Mouse (Mus musculus) heart, postnatal 10 days (tissue): Measurements from ENCODE around the gene Tpx2. TPM values are rescaled to one million over a fixed set of nuclear protein-coding genes. Genes with fewer than 3 reads are reported as not detected.

ENCODE experiments used
- DNase-seq, 2 experiments: peaks; one replicate each; pipeline ENCODE4 v3.0.0; 2021
- intact Hi-C: fragments of 180-260 bp; cut with DNase I; formaldehyde crosslinking; loops from one replicate; pipeline ENCODE4 v1.15.1; 2025
- total RNA-seq, 2 experiments: library from RNA; stranded (reverse); gene quantifications; 2 replicates each; pipeline ENCODE4 v1.2.3; 2021

Tpx2 gene
- total RNA-seq, 2 experiments from 2014 or later = 16.0 to 17.8 TPM

GRCm38 (mm10) chr2:152911031-152911430 is 63.3 kb downstream of the Tpx2 start, which contains the start of gene Mylk2:
TSS of gene Mylk2 (plus strand) at chr2:152911352.
- intact Hi-C loops = no loop called here
- DNase-seq = no peak

- intact Hi-C loops = no loop called here
- no peak for DNase-seq
Observed at GRCm38 (mm10) chr2:152911432-152911831, 63.7 kb downstream of the Tpx2 start.

GRCm38 (mm10) chr2:152913471-152913870 is 65.7 kb downstream of the Tpx2 start:
- intact Hi-C loops = no loop called here
- no peak for DNase-seq

GRCm38 (mm10) chr2:152914310-152915120 is 66.8 kb downstream of the Tpx2 start:
- peak; percentile 93 to 95 for DNase-seq
- intact Hi-C loops = loop anchor here (1.0 kb wide), 3 partner anchors 19 to 228 kb away; partner anchors contain the start of genes Foxs1 and Pdrg1

GRCm38 (mm10) chr2:152915453-152915852 is 67.7 kb downstream of the Tpx2 start:
- intact Hi-C loops = loop anchor here (1.0 kb wide), 1 partner anchor 227 kb away; no protein-coding TSS in a partner anchor

GRCm38 (mm10) chr2:152916111-152916510 is 68.3 kb downstream of the Tpx2 start:
- intact Hi-C loops = no loop called here
- DNase-seq = no peak

More at GRCm38 (mm10) chr2:152915453-152915852, 67.7 kb downstream of the Tpx2 start:
- no peak for DNase-seq

GRCm38 (mm10) chr2:152917671-152918070 is 69.9 kb downstream of the Tpx2 start:
- intact Hi-C loops = no loop called here
- DNase-seq = no peak

- DNase-seq = peak in 1 of 2 experiments; percentile 35
- intact Hi-C loops = no loop called here
Observed at GRCm38 (mm10) chr2:152922376-152922775, 74.6 kb downstream of the Tpx2 start.

- DNase-seq = no peak
- intact Hi-C loops = no loop called here
Observed at GRCm38 (mm10) chr2:152923621-152924020, 75.9 kb downstream of the Tpx2 start.

- no peak for DNase-seq
- intact Hi-C loops = no loop called here
Observed at GRCm38 (mm10) chr2:152924128-152924527, 76.4 kb downstream of the Tpx2 start.

GRCm38 (mm10) chr2:152924543-152924942 is 76.8 kb downstream of the Tpx2 start:
- DNase-seq = no peak

GRCm38 (mm10) chr2:152925189-152925872 is 77.6 kb downstream of the Tpx2 start:
- intact Hi-C loops = no loop called here
- peak; percentile 90 to 91 for DNase-seq

More at GRCm38 (mm10) chr2:152924543-152924942, 76.8 kb downstream of the Tpx2 start:
- intact Hi-C loops = no loop called here

GRCm38 (mm10) chr2:152926896-152927295 is 79.1 kb downstream of the Tpx2 start:
- DNase-seq = no peak

GRCm38 (mm10) chr2:152927371-152927770 is 79.6 kb downstream of the Tpx2 start:
- DNase-seq = no peak
- intact Hi-C loops = no loop called here

More at GRCm38 (mm10) chr2:152926896-152927295, 79.1 kb downstream of the Tpx2 start:
- intact Hi-C loops = no loop called here

GRCm38 (mm10) chr2:152928219-152928987 is 80.6 kb downstream of the Tpx2 start:
- intact Hi-C loops = no loop called here
- peak in 1 of 2 experiments; percentile 58 for DNase-seq

- DNase-seq = peak in 1 of 2 experiments; percentile 20
- intact Hi-C loops = no loop called here
Observed at GRCm38 (mm10) chr2:152928988-152929370, 81.2 kb downstream of the Tpx2 start.

GRCm38 (mm10) chr2:152930276-152930675 is 82.5 kb downstream of the Tpx2 start:
- peak; percentile 81 to 83 for DNase-seq
- intact Hi-C loops = no loop called here

- intact Hi-C loops = no loop called here
Observed at GRCm38 (mm10) chr2:152931456-152932160, 83.8 kb downstream of the Tpx2 start.

GRCm38 (mm10) chr2:152933048-152933447 is 85.3 kb downstream of the Tpx2 start, which contains the start of gene Foxs1:
TSS of gene Foxs1 (minus strand) at chr2:152933208.
- DNase-seq = peak; percentile 69 to 76
- intact Hi-C loops = loop anchor here (1.0 kb wide), 1 partner anchor 19 kb away; no protein-coding TSS in a partner anchor

More at GRCm38 (mm10) chr2:152931456-152932160, 83.8 kb downstream of the Tpx2 start:
- DNase-seq = peak in 1 of 2 experiments; percentile 49

GRCm38 (mm10) chr2:152933614-152934013 is 85.8 kb downstream of the Tpx2 start:
- intact Hi-C loops = loop anchor here (1.0 kb wide), 1 partner anchor 19 kb away; no protein-coding TSS in a partner anchor
- peak; percentile 77 to 82 for DNase-seq
